8 mouse cellular contexts compared by ENCODE assay signal in the genomic region with DNA sequence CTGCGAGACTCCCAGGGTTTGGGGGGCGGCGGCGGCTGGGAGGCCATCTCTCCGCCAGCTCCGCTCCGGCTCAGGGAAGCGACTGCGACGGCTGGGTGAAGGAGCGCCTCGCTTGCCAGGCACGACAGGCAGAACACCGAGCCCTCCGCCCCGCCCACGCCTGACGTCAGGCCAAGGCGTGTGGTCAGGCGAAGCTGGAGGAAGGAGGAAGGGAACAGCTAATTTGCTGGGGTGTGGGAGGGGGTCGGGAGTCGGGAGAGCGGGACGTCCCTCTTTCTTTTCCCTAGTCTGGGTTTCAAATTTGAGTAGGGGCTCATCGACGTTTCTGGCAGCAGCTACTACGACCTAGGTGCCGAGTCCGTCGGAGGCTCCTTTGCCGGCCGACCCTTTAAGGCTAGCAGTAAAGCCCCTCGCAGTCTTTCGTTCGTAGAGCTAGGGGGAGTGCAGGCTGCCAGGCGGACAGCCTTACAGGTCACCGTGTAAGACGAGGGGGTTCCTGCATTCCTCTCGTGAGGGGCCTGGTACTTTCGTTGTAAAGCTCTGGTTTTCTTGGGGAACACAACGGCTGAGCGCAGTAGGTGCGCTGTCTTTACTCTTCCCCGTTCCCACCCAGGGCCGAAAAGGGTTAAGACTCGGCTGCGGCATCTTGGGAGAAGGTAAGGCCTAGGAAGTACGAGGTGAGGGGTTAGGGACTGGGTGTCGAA. TPM values are rescaled to one million over a fixed set of nuclear protein-coding genes. Genes with fewer than 3 reads are reported as not detected.
DNase-seq lines count a peak whose midpoint lies in the region; ATAC-seq and TF ChIP-seq lines count a peak whose summit lies in the region.

A gene (minus strand): TSS at position 162 of the 704 bp plus-strand sequence.

- no peaks in the 10 kb centered on the region for H3K9me3 ChIP-seq in erythroblast, embryonic 14.5 days (ENCODE audit: control insufficient read depth, low read length)
- H3K9me3 ChIP-seq in heart, embryonic 12.5 days (replicated peaks) = no peaks in the 10 kb centered on the region
- H3K9me3 ChIP-seq in kidney, postnatal 0 days (replicated peaks; ENCODE audit: low read length) = no peaks in the 10 kb centered on the region
- no peaks in the 10 kb centered on the region for H3K9me3 ChIP-seq in liver, embryonic 11.5 days (ENCODE audit: control insufficient read depth, low read length)
- no peaks in the 10 kb centered on the region for H3K9me3 ChIP-seq in stomach, embryonic 14.5 days (ENCODE audit: control insufficient read depth, low read depth, low read length)

- H3K27me3 ChIP-seq in C2C12 (ENCODE audit: control insufficient read depth, insufficient read depth, insufficient read length) = no peaks in the 10 kb centered on the region
- H3K27me3 ChIP-seq in erythroblast, embryonic 14.5 days (ENCODE audit: control insufficient read depth) = no peaks in the 10 kb centered on the region
- H3K27me3 ChIP-seq in heart, embryonic 12.5 days (replicated peaks) = no peaks in the 10 kb centered on the region
- no peaks in the 10 kb centered on the region for H3K27me3 ChIP-seq in kidney, postnatal 0 days (ENCODE audit: insufficient read depth, low read length)
- no peaks in the 10 kb centered on the region for H3K27me3 ChIP-seq in liver, embryonic 11.5 days (replicated peaks; ENCODE audit: control insufficient read depth, insufficient read depth, low read length)
- no peaks in the 10 kb centered on the region for H3K27me3 ChIP-seq in stomach, embryonic 14.5 days (ENCODE audit: control insufficient read depth, insufficient read depth, low read length)

- peak within 1 kb of the TSS; percentile 79 for H3K4me2 ChIP-seq in heart, embryonic 12.5 days
- peak within 1 kb of the TSS; percentile 58 for H3K4me2 ChIP-seq in kidney, postnatal 0 days (ENCODE audit: low read length)
- peak within 1 kb of the TSS; percentile 79 for H3K4me2 ChIP-seq in liver, embryonic 11.5 days
- H3K4me2 ChIP-seq in stomach, embryonic 14.5 days (replicated peaks; ENCODE audit: low read depth, low read length) = peak within 1 kb of the TSS; percentile 62

- peaks cover 81% of the 10 kb centered on the region for H3K79me2 ChIP-seq in C2C12 (ENCODE audit: control insufficient read depth, insufficient read depth)

- peak; percentile 99 for DNase-seq in brain, embryonic 14.5 days (ENCODE audit: low read depth)
- DNase-seq in kidney, postnatal 0 days (ENCODE audit: low spot score) = peak; percentile 98
- DNase-seq in liver, embryonic 11.5 days (ENCODE audit: low spot score) = peak; percentile 97
- DNase-seq in naive thymus-derived CD4-positive, alpha-beta T cell, adult 2 months (ENCODE audit: low read depth) = peak; percentile 87

- H3ac ChIP-seq in C2C12 (ENCODE audit: control insufficient read depth, insufficient read length, low read depth) = peak within 1 kb of the TSS; percentile 87

- no peak for TF ChIP-seq CTCF in C2C12 (IDR thresholded peaks at IDR 0.05; ENCODE audit: control insufficient read depth, insufficient read depth, insufficient read length)
- TF ChIP-seq CTCF in brain, embryonic 14.5 days (IDR thresholded peaks at IDR 0.05; ENCODE audit: borderline replicate concordance, extremely low read depth, insufficient read depth, insufficient read length) = no peak
- TF ChIP-seq CTCF in kidney, postnatal 0 days (IDR thresholded peaks at IDR 0.05; ENCODE audit: low read depth) = peak; percentile 25; the same call in 1 of the 2 replicates

- H3K27ac ChIP-seq in heart, embryonic 12.5 days (ENCODE audit: poor library complexity, severe bottlenecking) = peak within 1 kb of the TSS; percentile 94
- H3K27ac ChIP-seq in kidney, postnatal 0 days = peak within 1 kb of the TSS; percentile 98
- peak within 1 kb of the TSS; percentile 94 for H3K27ac ChIP-seq in liver, embryonic 11.5 days (ENCODE audit: low read depth, low read length)
- H3K27ac ChIP-seq in stomach, embryonic 14.5 days (ENCODE audit: low read length) = peak within 1 kb of the TSS; percentile 94

- peak within 1 kb of the TSS; percentile 96 for H3K9ac ChIP-seq in heart, embryonic 12.5 days
- peak within 1 kb of the TSS; percentile 94 for H3K9ac ChIP-seq in kidney, postnatal 0 days (ENCODE audit: low read depth, low read length)
- H3K9ac ChIP-seq in liver, embryonic 11.5 days (ENCODE audit: low read depth, low read length) = peak within 1 kb of the TSS; percentile 90
- H3K9ac ChIP-seq in stomach, embryonic 14.5 days (replicated peaks; ENCODE audit: low read depth, low read length) = peak within 1 kb of the TSS; percentile 75

- ATAC-seq in heart, embryonic 12.5 days (ENCODE audit: insufficient number of reproducible peaks, low FRiP score) = peak; percentile 97
- ATAC-seq in kidney, postnatal 0 days (replicated peaks; ENCODE audit: low FRiP score, low read depth) = peak; percentile 98
- ATAC-seq in liver, embryonic 11.5 days (replicated peaks; ENCODE audit: low FRiP score) = peak; percentile 94
- peak; percentile 98 for ATAC-seq in stomach, embryonic 14.5 days (ENCODE audit: insufficient number of reproducible peaks, insufficient read depth, low FRiP score, low read depth)

- under 1% methylated on average over 49 of the region's 49 CpGs for WGBS in heart, embryonic 12.5 days
- under 1% methylated on average over 49 of the region's 49 CpGs for WGBS in kidney, postnatal 0 days
- under 1% methylated on average over 49 of the region's 49 CpGs for WGBS in liver, embryonic 11.5 days
- under 1% methylated on average over 49 of the region's 49 CpGs for WGBS in stomach, embryonic 14.5 days

- peaks cover 23% of the 10 kb centered on the region for H3K36me3 ChIP-seq in C2C12 (ENCODE audit: control insufficient read depth, insufficient read depth)
- peaks cover 7% of the 10 kb centered on the region for H3K36me3 ChIP-seq in erythroblast, embryonic 14.5 days (ENCODE audit: control insufficient read depth)
- peaks cover 10% of the 10 kb centered on the region; the same call in 1 of the 2 replicates for H3K36me3 ChIP-seq in heart, embryonic 12.5 days
- peaks cover 3% of the 10 kb centered on the region; the same call in 1 of the 2 replicates for H3K36me3 ChIP-seq in kidney, postnatal 0 days (ENCODE audit: insufficient read depth, low read length)
- no peaks in the 10 kb centered on the region for H3K36me3 ChIP-seq in liver, embryonic 11.5 days (ENCODE audit: control insufficient read depth, insufficient read depth, low read length)
- H3K36me3 ChIP-seq in stomach, embryonic 14.5 days (ENCODE audit: control insufficient read depth, insufficient read depth, low read length) = 0 out of 2 replicates have a peak, but pooled peaks cover 3% of the 10 kb centered on the region

- H3K4me1 ChIP-seq in erythroblast, embryonic 14.5 days (ENCODE audit: control insufficient read depth) = peaks cover 26% of the 10 kb centered on the region
- peaks cover 11% of the 10 kb centered on the region; the same call in 1 of the 2 replicates for H3K4me1 ChIP-seq in heart, embryonic 12.5 days (replicated peaks)
- H3K4me1 ChIP-seq in kidney, postnatal 0 days (replicated peaks; ENCODE audit: insufficient read depth, low read length) = 0 out of 2 replicates have a peak, but pooled peaks cover 5% of the 10 kb centered on the region
- peaks cover 8% of the 10 kb centered on the region; the same call in 1 of the 2 replicates for H3K4me1 ChIP-seq in liver, embryonic 11.5 days (replicated peaks; ENCODE audit: control insufficient read depth, insufficient read depth, low read length)
- no peaks in the 10 kb centered on the region for H3K4me1 ChIP-seq in stomach, embryonic 14.5 days (ENCODE audit: control insufficient read depth, insufficient read depth, low read length)

- H3K4me3 ChIP-seq in C2C12 (ENCODE audit: insufficient read depth, poor library complexity, severe bottlenecking) = peak within 1 kb of the TSS; percentile 80
- peak within 1 kb of the TSS; percentile 81 for H3K4me3 ChIP-seq in erythroblast, embryonic 14.5 days (replicated peaks)
- H3K4me3 ChIP-seq in heart, embryonic 12.5 days = peak within 1 kb of the TSS; percentile 96
- H3K4me3 ChIP-seq in kidney, postnatal 0 days (replicated peaks; ENCODE audit: low read depth, low read length) = peak within 1 kb of the TSS; percentile 92
- H3K4me3 ChIP-seq in liver, embryonic 11.5 days (ENCODE audit: low read depth, low read length) = peak within 1 kb of the TSS; percentile 91
- peak within 1 kb of the TSS; percentile 71 for H3K4me3 ChIP-seq in stomach, embryonic 14.5 days (ENCODE audit: low read depth, low read length)

- TF ChIP-seq POLR2A in brain, embryonic 14.5 days (IDR thresholded peaks at IDR 0.05; ENCODE audit: borderline replicate concordance, extremely low read depth, insufficient read depth, insufficient read length, poor library complexity, severe bottlenecking) = peak; percentile 82

- peaks cover 45% of the 10 kb centered on the region for H3K79me3 ChIP-seq in C2C12 (ENCODE audit: low read depth)

TF ChIP-seq in C2C12, 6 proteins besides CTCF, POLR2A, EP300 and RAD21:
- TF ChIP-seq MAX (IDR thresholded peaks at IDR 0.05) (peak; percentile 48), USF1 (IDR thresholded peaks at IDR 0.05; ENCODE audit: low read depth) (no peak)

RNA-seq across cellular contexts. Expression of the gene that starts here (rescaled TPM):
- polyA plus RNA-seq in C2C12 (2012; fragmentation: generic; extraction: Trizol) = 5.6 TPM
- 15.5 and 17.6 TPM in 2 replicates for polyA plus RNA-seq in brain, embryonic 14.5 days (2012; rRNA removed)
- 0.09 and 0.11 TPM in 2 replicates for polyA plus RNA-seq in erythroblast, embryonic 14.5 days (2012)
- polyA plus RNA-seq in heart, embryonic 12.5 days (2016; fragmentation: Nextera tagmentation; extraction: Ambion mirVana) = 29.6 and 32.3 TPM in 2 replicates
- polyA plus RNA-seq in kidney, postnatal 0 days (2015; fragmentation: Nextera tagmentation; extraction: Ambion mirVana) = 32.4 and 32.9 TPM in 2 replicates
- 21.0 and 27.6 TPM in 2 replicates for polyA plus RNA-seq in liver, embryonic 11.5 days (2014; fragmentation: Nextera tagmentation; extraction: Ambion mirVana)
- polyA plus RNA-seq in stomach, embryonic 14.5 days (2014; fragmentation: Nextera tagmentation; extraction: Ambion mirVana) = 28.8 and 35.2 TPM in 2 replicates

Comparison
In these comparisons a context has a peak if more than half of its experiments do, and no peak if none do; other contexts are left out.
1. Peak in every context shown above with its lines: DNase-seq, ATAC-seq, H3K4me3 ChIP-seq and H3K27ac ChIP-seq.